Mouse (Mus musculus): ENCODE data around the gene Gm45062. TPM values are rescaled to one million over a fixed set of nuclear protein-coding genes. Genes with fewer than 3 reads are reported as not detected.

Gm45062 gene
- total RNA-seq, 2 experiments from 2014 or later = not detected

- intact Hi-C loops (cut with DNase I) = no loop called here
- no peak for DNase-seq
Observed at GRCm38 (mm10) chr6:8545780-8546179, 286.5 kb downstream of the Gm45062 start.

- no peak for DNase-seq
Observed at GRCm38 (mm10) chr6:8551155-8551554, 291.9 kb downstream of the Gm45062 start.

GRCm38 (mm10) chr6:8556849-8557571 lies 297.8 kb downstream of the Gm45062 start:
- DNase-seq = no peak
- intact Hi-C loops (cut with DNase I) = no loop called here

More at GRCm38 (mm10) chr6:8551155-8551554, 291.9 kb downstream of the Gm45062 start:
- intact Hi-C loops (cut with DNase I) = no loop called here

- DNase-seq = no peak
- intact Hi-C loops (cut with DNase I) = no loop called here
Observed at GRCm38 (mm10) chr6:8560682-8561081, 301.4 kb downstream of the Gm45062 start.

- no peak for DNase-seq
Observed at GRCm38 (mm10) chr6:8582377-8582776, 323.1 kb downstream of the Gm45062 start.

GRCm38 (mm10) chr6:8583892-8584291 lies 324.6 kb downstream of the Gm45062 start:
- no peak for DNase-seq
- intact Hi-C loops (cut with DNase I) = no loop called here

More at GRCm38 (mm10) chr6:8582377-8582776, 323.1 kb downstream of the Gm45062 start:
- intact Hi-C loops (cut with DNase I) = no loop called here

GRCm38 (mm10) chr6:8591665-8592064 lies 332.4 kb downstream of the Gm45062 start:
- no peak for DNase-seq

GRCm38 (mm10) chr6:8617369-8617768 lies 358.1 kb downstream of the Gm45062 start:
- intact Hi-C loops (cut with DNase I) = no loop called here
- DNase-seq = no peak

More at GRCm38 (mm10) chr6:8591665-8592064, 332.4 kb downstream of the Gm45062 start:
- intact Hi-C loops (cut with DNase I) = no loop called here

- intact Hi-C loops (cut with DNase I) = no loop called here
- DNase-seq = no peak
Observed at GRCm38 (mm10) chr6:8619582-8620350, 360.5 kb downstream of the Gm45062 start.

GRCm38 (mm10) chr6:8623045-8623444 lies 363.8 kb downstream of the Gm45062 start:
- DNase-seq = no peak
- intact Hi-C loops (cut with DNase I) = no loop called here

- DNase-seq = no peak
- intact Hi-C loops (cut with DNase I) = no loop called here
Observed at GRCm38 (mm10) chr6:8628226-8628625, 369.0 kb downstream of the Gm45062 start.

- no peak for DNase-seq
- intact Hi-C loops (cut with DNase I) = no loop called here
Observed at GRCm38 (mm10) chr6:8628715-8629267, 369.5 kb downstream of the Gm45062 start.

- no peak for DNase-seq
- intact Hi-C loops (cut with DNase I) = no loop called here
Observed at GRCm38 (mm10) chr6:8630531-8630930, 371.3 kb downstream of the Gm45062 start.

- no peak for DNase-seq
- intact Hi-C loops (cut with DNase I) = no loop called here
Observed at GRCm38 (mm10) chr6:8631362-8631761, 372.1 kb downstream of the Gm45062 start.

- intact Hi-C loops (cut with DNase I) = no loop called here
Observed at GRCm38 (mm10) chr6:8631986-8632632, 372.9 kb downstream of the Gm45062 start.

GRCm38 (mm10) chr6:8632701-8633100 lies 373.5 kb downstream of the Gm45062 start:
- DNase-seq = no peak
- intact Hi-C loops (cut with DNase I) = no loop called here

More at GRCm38 (mm10) chr6:8631986-8632632, 372.9 kb downstream of the Gm45062 start:
- no peak for DNase-seq

- DNase-seq = no peak
- intact Hi-C loops (cut with DNase I) = no loop called here
Observed at GRCm38 (mm10) chr6:8638122-8638521, 378.9 kb downstream of the Gm45062 start.

- intact Hi-C loops (cut with DNase I) = no loop called here
- DNase-seq = no peak
Observed at GRCm38 (mm10) chr6:8638899-8639298, 379.6 kb downstream of the Gm45062 start.

- intact Hi-C loops (cut with DNase I) = no loop called here
- DNase-seq = no peak
Observed at GRCm38 (mm10) chr6:8639526-8639925, 380.3 kb downstream of the Gm45062 start.

GRCm38 (mm10) chr6:8640863-8641262 lies 381.6 kb downstream of the Gm45062 start:
- intact Hi-C loops (cut with DNase I) = no loop called here
- DNase-seq = no peak

- no peak for DNase-seq
- intact Hi-C loops (cut with DNase I) = no loop called here
Observed at GRCm38 (mm10) chr6:8644703-8645102, 385.5 kb downstream of the Gm45062 start.
